Comparison of ENCODE assay signal across 15 mouse cellular contexts in the genomic region with DNA sequence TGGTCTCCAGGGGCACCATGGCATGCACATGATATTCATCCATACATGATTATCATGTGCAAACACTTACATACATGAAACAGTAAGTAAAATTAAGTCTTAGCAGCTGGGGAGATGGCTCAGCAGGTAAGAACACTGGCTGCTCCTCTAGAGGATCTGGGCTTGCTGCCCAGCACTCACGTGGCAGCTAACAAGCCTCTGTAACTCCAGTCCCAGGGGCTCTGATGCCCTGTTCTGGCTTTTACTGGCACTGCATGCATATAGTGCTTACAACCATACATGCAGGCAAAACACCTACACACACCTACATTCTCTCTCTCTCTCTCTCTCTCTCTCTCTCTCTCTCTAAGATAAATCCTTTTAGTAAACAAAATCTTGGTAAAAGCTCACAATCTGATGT.
DNase-seq lines count a peak whose midpoint lies in the region; ATAC-seq and TF ChIP-seq lines count a peak whose summit lies in the region.
"Had no signal": no experiment of that assay in that cellular context is flagged by ENCODE, and none has a peak within 500 bp of the region (broad histone marks: within the 10 kb centered on the region; RNA-seq: fewer than 3 reads in every experiment).

No protein-coding gene starts in this region.

- no peak for TF ChIP-seq EP300 in lung, postnatal 0 days (IDR thresholded peaks at IDR 0.05)

- peaks cover 4% of the 10 kb centered on the region; the same call in 1 of the 2 replicates for H3K4me1 ChIP-seq in heart, embryonic 11.5 days (ENCODE audit: control insufficient read depth, insufficient read depth, low read length)
- no peaks in the 10 kb centered on the region for H3K4me1 ChIP-seq in lung, postnatal 0 days (ENCODE audit: insufficient read depth, low read depth, low read length)
- peaks cover 20% of the 10 kb centered on the region for H3K4me1 ChIP-seq in heart, embryonic 16.5 days (ENCODE audit: control insufficient read depth, insufficient read depth, low read length)
- H3K4me1 ChIP-seq: limb, embryonic 12.5 days; liver, embryonic 15.5 days had no signal

- no peak overlapping the region for H3K27ac ChIP-seq in heart, embryonic 11.5 days (ENCODE audit: low read depth, low read length)
- no peak overlapping the region for H3K27ac ChIP-seq in lung, postnatal 0 days (ENCODE audit: low read length)
- H3K27ac ChIP-seq in heart, embryonic 16.5 days (ENCODE audit: low read length): 0 out of 2 replicates have a peak overlapping the region, but pooled peaks have one; percentile 12
- H3K27ac ChIP-seq: embryonic facial prominence, embryonic 15.5 days; forebrain, embryonic 12.5 days; limb, embryonic 12.5 days; liver, embryonic 15.5 days had no signal

- ATAC-seq in heart, embryonic 11.5 days (replicated peaks; ENCODE audit: insufficient number of reproducible peaks, low FRiP score, low TSS enrichment): no peak
- ATAC-seq in lung, postnatal 0 days: no peak
- ATAC-seq in heart, embryonic 16.5 days (replicated peaks; ENCODE audit: extremely low read depth, insufficient read depth, low FRiP score): peak; percentile 55

- H3K27me3 ChIP-seq in heart, embryonic 11.5 days (ENCODE audit: control insufficient read depth, insufficient read depth, low read length): no peaks in the 10 kb centered on the region
- H3K27me3 ChIP-seq in lung, postnatal 0 days (replicated peaks; ENCODE audit: insufficient read depth, low read length): no peaks in the 10 kb centered on the region
- H3K27me3 ChIP-seq in heart, embryonic 16.5 days (ENCODE audit: control insufficient read depth, insufficient read depth, low read length): no peaks in the 10 kb centered on the region
- H3K27me3 ChIP-seq: embryonic facial prominence, embryonic 15.5 days; forebrain, embryonic 12.5 days; limb, embryonic 12.5 days; liver, embryonic 15.5 days had no signal

- H3K9ac ChIP-seq in heart, embryonic 11.5 days (ENCODE audit: low read depth, low read length): no peak overlapping the region
- H3K9ac ChIP-seq in lung, postnatal 0 days (replicated peaks; ENCODE audit: low read depth): no peak overlapping the region
- no peak overlapping the region; the same call in 1 of the 2 replicates for H3K9ac ChIP-seq in heart, embryonic 16.5 days (ENCODE audit: low read length)
- H3K9ac ChIP-seq: embryonic facial prominence, embryonic 15.5 days; forebrain, embryonic 12.5 days; limb, embryonic 12.5 days; liver, embryonic 15.5 days had no signal

- H3K4me2 ChIP-seq in heart, embryonic 11.5 days: no peak overlapping the region
- no peak overlapping the region for H3K4me2 ChIP-seq in lung, postnatal 0 days (replicated peaks; ENCODE audit: low read depth, low read length)
- H3K4me2 ChIP-seq in heart, embryonic 16.5 days (ENCODE audit: low read depth, low read length): no peak overlapping the region
- H3K4me2 ChIP-seq: embryonic facial prominence, embryonic 15.5 days; forebrain, embryonic 12.5 days; limb, embryonic 12.5 days; liver, embryonic 15.5 days had no signal

- no peaks in the 10 kb centered on the region for H3K9me3 ChIP-seq in heart, embryonic 11.5 days (replicated peaks; ENCODE audit: control insufficient read depth, low read length)
- H3K9me3 ChIP-seq in lung, postnatal 0 days (ENCODE audit: low read length): no peaks in the 10 kb centered on the region
- no peaks in the 10 kb centered on the region for H3K9me3 ChIP-seq in heart, embryonic 16.5 days (replicated peaks; ENCODE audit: control insufficient read depth, low read length)
- H3K9me3 ChIP-seq: embryonic facial prominence, embryonic 15.5 days; forebrain, embryonic 12.5 days; G1E; limb, embryonic 12.5 days; liver, embryonic 15.5 days had no signal

- peak; percentile 68 to 69 for DNase-seq in heart, adult 18-20 months
- peak; percentile 29 for DNase-seq in lung, postnatal 36 days
- no peak for DNase-seq in lung, postnatal 0 days (ENCODE audit: low spot score)
- DNase-seq in kidney, postnatal 36 days: peak; percentile 53 to 78
- no peak for DNase-seq in cerebellum, postnatal 4 days (ENCODE audit: low spot score in 2 of 2)
- DNase-seq: cerebellum, adult 11-12 months; lung, postnatal 14 days; retina, postnatal 1 day had no signal

- WGBS in heart, embryonic 11.5 days (ENCODE audit: insufficient replicate concordance): 85% methylated on average over 1 of the region's 1 CpGs
- 48% methylated on average over 1 of the region's 1 CpGs for WGBS in lung, postnatal 0 days
- 46% methylated on average over 1 of the region's 1 CpGs for WGBS in heart, embryonic 16.5 days

- H3K4me3 ChIP-seq in heart, embryonic 11.5 days (ENCODE audit: low read depth, low read length): no peak overlapping the region
- H3K4me3 ChIP-seq in lung, postnatal 0 days (ENCODE audit: low read depth, low read length): no peak overlapping the region
- H3K4me3 ChIP-seq in heart, embryonic 16.5 days (ENCODE audit: low read length): no peak overlapping the region
- H3K4me3 ChIP-seq: embryonic facial prominence, embryonic 15.5 days; forebrain, embryonic 12.5 days; limb, embryonic 12.5 days; liver, embryonic 15.5 days had no signal

- H3K36me3 ChIP-seq in heart, embryonic 11.5 days (ENCODE audit: control insufficient read depth, insufficient read depth, low read length): peaks cover 6% of the 10 kb centered on the region
- peaks cover 11% of the 10 kb centered on the region; the same call in 1 of the 2 replicates for H3K36me3 ChIP-seq in lung, postnatal 0 days (ENCODE audit: insufficient read depth, low read length)
- H3K36me3 ChIP-seq in heart, embryonic 16.5 days (ENCODE audit: control insufficient read depth, insufficient read depth): peaks cover 15% of the 10 kb centered on the region; the same call in 1 of the 2 replicates

- TF ChIP-seq CTCF in lung, postnatal 0 days (IDR thresholded peaks at IDR 0.05): no peak

Comparison
In these comparisons a context has a peak if more than half of its experiments do, and no peak if none do; other contexts are left out.
1. DNase-seq: peak in heart, adult 18-20 months (2 of 2), lung, postnatal 36 days (single experiment) and kidney, postnatal 36 days (2 of 2); none in lung, postnatal 0 days (single experiment) and cerebellum, postnatal 4 days (0 of 2).